Mouse (Mus musculus): Measurements from ENCODE around the gene Vasp. TPM values are rescaled to one million over a fixed set of nuclear protein-coding genes. Genes with fewer than 3 reads are reported as not detected.
A peak's percentile ranks its signal among the peaks of the same experiment; 100 is the strongest.
"Not testable (repeated sequence)": the region's sequence is repeated elsewhere in the genome, so short reads cannot be mapped to it uniquely, and the experiment has no call there.

Vasp gene
- total RNA-seq, 2 experiments from 2014 or later, result 32.6 to 36.1 TPM

- no peak for DNase-seq
- intact Hi-C loops (cut with DNase I), result no loop called here
Observed at GRCm38 (mm10) chr7:19304501-19305412, 33.1 kb upstream of the Vasp start.

GRCm38 (mm10) chr7:19303770-19304169 lies 32.2 kb upstream of the Vasp start:
- DNase-seq, result peak; percentile 84 to 86
- intact Hi-C loops (cut with DNase I), result no loop called here

- no peak for DNase-seq
- intact Hi-C loops (cut with DNase I), result no loop called here
Observed at GRCm38 (mm10) chr7:19303046-19303305, 31.4 kb upstream of the Vasp start.

GRCm38 (mm10) chr7:19302264-19303045 lies 30.8 kb upstream of the Vasp start:
- DNase-seq, result no peak
- intact Hi-C loops (cut with DNase I), result no loop called here

- no peak for DNase-seq
- intact Hi-C loops (cut with DNase I), result loop anchor here (2.0 kb wide), 1 partner anchor 63 kb away; no protein-coding TSS in a partner anchor
Observed at GRCm38 (mm10) chr7:19301461-19302263, 30.0 kb upstream of the Vasp start.

- peak; percentile 85 to 86 for DNase-seq
- intact Hi-C loops (cut with DNase I), result loop anchor here (1.0 to 2.0 kb wide), 2 partner anchors 43 to 64 kb away; no protein-coding TSS in a partner anchor
Observed at GRCm38 (mm10) chr7:19300501-19301421, 29.1 kb upstream of the Vasp start.

GRCm38 (mm10) chr7:19299194-19299593 lies 27.6 kb upstream of the Vasp start:
- intact Hi-C loops (cut with DNase I), result loop anchor here (5.0 kb wide), 2 partner anchors 122 to 142 kb away; partner anchors contain the start of gene Eml2
- DNase-seq, result peak in 1 of 2 experiments; percentile 45

GRCm38 (mm10) chr7:19297794-19298193 lies 26.2 kb upstream of the Vasp start:
- no peak for DNase-seq
- intact Hi-C loops (cut with DNase I), result loop anchor here (5.0 kb wide), 2 partner anchors 120 to 140 kb away; partner anchors contain the start of gene Eml2

- DNase-seq, result no peak
- intact Hi-C loops (cut with DNase I), result loop anchor here (5.0 kb wide), 2 partner anchors 120 to 140 kb away; partner anchors contain the start of gene Eml2
Observed at GRCm38 (mm10) chr7:19297034-19297433, 25.4 kb upstream of the Vasp start.

GRCm38 (mm10) chr7:19295503-19296185 lies 24.0 kb upstream of the Vasp start:
- intact Hi-C loops (cut with DNase I), result loop anchor here (5.0 kb wide), 2 partner anchors 118 to 138 kb away; partner anchors contain the start of gene Eml2
- DNase-seq, result peak; percentile 96 to 99

GRCm38 (mm10) chr7:19290969-19291596 lies 19.5 kb upstream of the Vasp start:
- intact Hi-C loops (cut with DNase I), result no loop called here
- DNase-seq, result peak; percentile 48 to 73

GRCm38 (mm10) chr7:19284763-19285162 lies 13.1 kb upstream of the Vasp start:
- peak in 1 of 2 experiments; percentile 74 for DNase-seq
- intact Hi-C loops (cut with DNase I), result loop anchor here (5.0 kb wide), 1 partner anchor 107 kb away; the partner anchor contains the start of gene Eml2

- no peak for DNase-seq
- intact Hi-C loops (cut with DNase I), result loop anchor here (1.0 to 5.0 kb wide), 2 partner anchors 44 to 106 kb away; partner anchors contain the start of gene Eml2
Observed at GRCm38 (mm10) chr7:19283406-19283804, 11.8 kb upstream of the Vasp start.

- DNase-seq, result peak; percentile 61 to 68
- intact Hi-C loops (cut with DNase I), result loop anchor here (1.0 to 5.0 kb wide), 2 partner anchors 44 to 106 kb away; partner anchors contain the start of gene Eml2
Observed at GRCm38 (mm10) chr7:19282791-19283405, 11.3 kb upstream of the Vasp start.

GRCm38 (mm10) chr7:19282385-19282784 lies 10.8 kb upstream of the Vasp start, which contains the start of gene Rtn2:
Gene Rtn2, plus strand, starts transcription at chr7:19282624.
- DNase-seq, result peak; percentile 62 to 68
- intact Hi-C loops (cut with DNase I), result loop anchor here (5.0 kb wide), 1 partner anchor 105 kb away; the partner anchor contains the start of gene Eml2

GRCm38 (mm10) chr7:19281680-19282304 lies 10.2 kb upstream of the Vasp start:
- DNase-seq, result not testable (repeated sequence)
- intact Hi-C loops (cut with DNase I), result loop anchor here (5.0 kb wide), 1 partner anchor 104 kb away; the partner anchor contains the start of gene Eml2

Data from heart, postnatal 36 days (tissue).